Mouse (Mus musculus) frontal cortex, postnatal 36 days (tissue): ENCODE results near the gene Prps2.
"Not testable (repeated sequence)": the region's sequence is repeated elsewhere in the genome, so short reads cannot be mapped to it uniquely, and the experiment has no call there.

Source experiments
- DNase-seq, 2 experiments: peaks; one replicate each; pipeline ENCODE4 v3.0.0; 2022; ENCODE audit warnings: low spot score in 2 of 2

Gene Prps2

GRCm38 (mm10) chrX:167382047-167382853 is at the start of gene Prps2:
TSS of gene Prps2 (minus strand) at chrX:167382749.
- peak; percentile 30 to 36 for DNase-seq

DNA sequence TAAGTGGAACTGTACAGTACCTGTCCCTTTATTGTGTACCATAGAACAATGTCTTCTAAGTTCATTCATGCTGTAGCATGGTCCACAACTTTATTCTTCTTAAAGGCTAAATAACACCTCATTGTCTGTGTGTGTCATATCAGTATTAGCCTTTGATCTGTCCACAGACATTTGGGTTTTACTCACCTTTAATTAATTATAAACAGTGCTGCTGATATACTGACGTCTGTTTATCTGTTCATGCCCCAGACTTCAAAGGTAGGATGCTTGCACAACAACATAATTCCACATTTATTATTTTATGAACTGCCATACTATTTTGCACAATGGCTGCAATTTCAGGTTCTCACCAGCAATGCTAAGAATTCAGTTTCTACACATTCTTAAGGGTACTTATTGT is 35.1 kb upstream of the Prps2 start:
- no peak for DNase-seq

- DNase-seq: no peak
Observed at GRCm38 (mm10) chrX:167394940-167395339, 12.4 kb upstream of the Prps2 start.

DNA sequence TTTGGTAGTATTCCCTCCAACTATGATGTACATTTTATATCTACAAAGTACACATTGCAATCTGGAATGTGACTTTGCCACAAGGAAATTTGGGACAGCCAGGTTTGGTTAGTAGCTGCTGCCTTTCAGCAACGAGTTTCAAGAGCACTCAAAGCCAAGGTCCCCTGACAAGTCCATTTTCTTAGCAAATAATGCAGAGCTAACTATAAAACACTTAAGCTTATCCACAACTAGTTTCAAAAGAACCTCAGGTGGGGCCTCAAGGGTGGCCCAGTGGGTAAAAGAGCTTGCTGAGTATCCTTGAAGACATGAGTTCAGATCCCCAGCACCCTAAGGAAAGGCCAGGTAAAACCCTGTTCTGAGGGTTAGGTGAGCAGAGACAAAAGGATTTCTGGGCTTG is 4.1 kb upstream of the Prps2 start:
- no peak for DNase-seq

DNA sequence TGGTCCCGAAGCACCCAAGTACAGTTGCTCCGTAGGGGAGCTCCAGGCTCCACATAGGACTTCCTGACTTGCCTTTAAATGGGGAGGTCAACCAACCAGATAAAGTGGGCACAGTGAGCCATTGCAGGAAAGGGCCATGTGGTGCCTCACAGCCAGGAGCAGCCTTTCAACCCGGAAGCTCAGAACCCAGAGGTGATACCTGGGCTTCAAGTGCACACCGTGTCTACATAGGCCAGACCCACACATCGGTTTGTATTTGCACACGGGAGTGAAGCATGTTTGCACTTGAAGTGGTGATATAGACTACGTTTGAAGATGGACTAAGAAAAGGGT is 271 bp upstream of the Prps2 start:
- DNase-seq: no peak

- DNase-seq: peak in 1 of 2 experiments; percentile 9
Observed at GRCm38 (mm10) chrX:167381583-167382046, 934 bp downstream of the Prps2 start.

- no peak for DNase-seq
Observed at GRCm38 (mm10) chrX:167380073-167380472, 2.5 kb downstream of the Prps2 start.

DNA sequence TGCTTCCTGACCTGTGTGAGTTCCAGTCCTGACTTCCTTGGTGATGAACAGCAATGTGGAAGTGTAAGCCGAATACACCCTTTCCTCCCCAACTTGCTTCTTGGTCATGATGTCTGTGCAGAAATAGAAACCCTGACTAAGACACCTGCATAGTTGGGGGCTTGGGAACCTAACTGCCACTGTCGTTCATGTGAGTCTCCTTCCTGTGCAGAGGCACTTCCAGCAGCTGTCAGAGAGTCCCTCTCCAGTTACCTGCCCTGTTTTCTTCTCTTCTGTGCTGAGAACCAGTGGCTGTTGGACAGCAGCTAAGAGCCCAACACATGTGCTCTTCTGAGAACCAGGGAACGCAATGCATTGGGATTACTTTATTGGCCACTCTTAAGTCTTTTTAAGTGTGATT is 21.3 kb downstream of the Prps2 start:
- not testable (repeated sequence) for DNase-seq

DNA sequence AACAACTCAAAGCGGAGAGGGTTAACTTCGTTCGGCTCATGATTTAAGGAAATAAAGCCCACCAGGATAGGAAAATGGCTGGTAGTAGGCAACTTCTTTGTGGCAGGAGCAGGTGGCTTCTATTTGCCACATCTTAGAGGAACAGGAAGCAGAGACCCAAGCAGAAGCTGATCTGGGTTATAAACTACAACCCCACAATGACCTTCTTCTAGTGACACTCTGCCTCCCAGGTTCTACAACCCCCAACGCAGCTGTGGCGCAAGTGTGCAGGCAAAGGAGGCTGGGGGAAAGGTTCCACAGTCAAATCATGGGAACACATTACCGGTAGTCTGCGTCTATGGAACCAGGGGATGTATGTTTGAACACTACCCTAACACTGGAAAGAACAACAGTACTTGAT is 22.8 kb downstream of the Prps2 start:
- no peak for DNase-seq

GRCm38 (mm10) chrX:167357415-167357814 is 25.1 kb downstream of the Prps2 start:
- no peak for DNase-seq

- DNase-seq: no peak
Observed at GRCm38 (mm10) chrX:167355965-167356364, 26.6 kb downstream of the Prps2 start.

DNA sequence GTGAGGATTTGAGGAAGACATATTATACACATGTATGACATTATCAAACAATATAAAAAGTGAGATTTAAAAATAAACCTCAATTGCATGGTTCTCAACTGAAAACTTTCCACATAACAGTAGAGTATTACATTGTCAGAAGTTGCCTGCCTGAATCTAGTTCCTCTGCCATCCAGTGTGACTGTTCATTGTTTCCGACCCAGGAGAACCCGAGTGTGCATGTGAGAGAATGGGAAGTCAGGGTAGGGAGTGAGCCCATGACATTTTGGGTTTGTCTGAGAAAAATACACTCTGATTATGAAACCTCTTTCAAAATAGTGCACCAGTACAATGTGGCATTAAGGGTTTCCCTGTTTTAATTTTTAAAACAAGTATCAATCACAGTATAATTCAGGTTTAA is 28.9 kb downstream of the Prps2 start:
- DNase-seq: no peak

- no peak for DNase-seq
Observed at GRCm38 (mm10) chrX:167346440-167346839, 36.1 kb downstream of the Prps2 start.

- no peak for DNase-seq
Observed at GRCm38 (mm10) chrX:167344356-167344755, 38.2 kb downstream of the Prps2 start.

GRCm38 (mm10) chrX:167341811-167342210 is 40.7 kb downstream of the Prps2 start:
- no peak for DNase-seq

GRCm38 (mm10) chrX:167340190-167340589 is 42.4 kb downstream of the Prps2 start:
- no peak for DNase-seq

- DNase-seq: no peak
Observed at GRCm38 (mm10) chrX:167337990-167338389, 44.6 kb downstream of the Prps2 start.

- DNase-seq: no peak
Observed at GRCm38 (mm10) chrX:167334571-167334970, 48.0 kb downstream of the Prps2 start.

- no peak for DNase-seq
Observed at GRCm38 (mm10) chrX:167332607-167333006, 49.9 kb downstream of the Prps2 start.

GRCm38 (mm10) chrX:167330993-167331392 is 51.6 kb downstream of the Prps2 start:
- no peak for DNase-seq

DNA sequence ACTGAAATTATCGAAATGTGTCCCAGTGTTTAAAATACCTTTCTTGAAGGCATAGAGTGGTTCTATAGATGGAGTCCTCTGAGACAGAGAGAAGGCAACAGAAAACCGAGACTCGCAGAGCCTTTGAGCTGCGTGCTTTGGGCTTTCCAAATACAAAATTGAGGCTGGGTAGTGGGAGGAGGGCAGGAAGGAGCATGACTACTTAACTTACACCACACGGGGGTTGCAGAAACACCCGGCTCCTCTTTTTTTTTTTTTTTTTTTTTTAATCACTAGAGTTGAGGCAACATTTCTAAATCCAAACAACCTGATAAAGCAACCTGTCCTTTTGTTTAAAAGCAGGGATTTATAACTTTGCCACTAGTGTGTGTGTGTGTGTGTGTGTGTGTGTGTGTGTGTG is 52.1 kb downstream of the Prps2 start, which contains the start of gene Tlr7:
TSS of gene Tlr7 (minus strand) at position 160 of the 400 bp plus-strand sequence.
- no peak for DNase-seq

DNA sequence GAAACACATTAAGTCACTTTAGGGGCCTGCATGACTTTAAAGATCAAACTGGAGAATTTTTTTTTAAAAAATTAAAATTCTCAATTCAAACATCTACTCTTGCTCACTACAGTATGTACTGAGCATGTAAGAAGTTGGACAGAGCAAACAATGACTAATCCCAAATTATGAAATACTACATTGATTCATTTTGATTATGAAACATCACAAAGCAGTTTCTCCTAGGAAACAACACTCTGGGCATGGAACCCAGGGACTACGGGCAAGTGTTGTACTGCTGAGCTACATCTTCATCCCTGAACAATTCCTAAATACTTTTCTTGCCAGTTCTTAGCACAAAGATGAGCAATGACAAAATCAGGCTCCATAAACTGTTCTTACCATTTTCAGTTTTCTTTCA is 52.9 kb downstream of the Prps2 start:
- no peak for DNase-seq

DNA sequence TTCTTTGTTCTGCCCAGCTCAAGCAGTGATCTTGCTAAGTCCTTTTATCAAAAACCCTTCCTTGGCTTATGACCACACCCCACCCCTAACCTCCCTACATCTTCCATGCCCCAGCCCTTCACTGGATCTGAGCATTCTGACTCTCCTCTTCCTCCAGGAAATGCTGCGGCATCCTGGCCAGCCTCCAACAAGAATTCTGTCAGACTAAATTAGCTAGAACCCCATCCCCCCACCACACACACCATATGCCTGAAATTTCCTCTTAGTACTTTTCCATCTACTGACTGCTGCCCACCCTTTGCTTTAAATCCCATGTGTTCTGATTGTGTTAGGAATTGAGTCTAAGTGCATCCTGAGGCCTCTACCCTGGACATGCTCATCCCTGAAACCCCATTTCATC is 53.5 kb downstream of the Prps2 start:
- DNase-seq: peak; percentile 11 to 31

DNA sequence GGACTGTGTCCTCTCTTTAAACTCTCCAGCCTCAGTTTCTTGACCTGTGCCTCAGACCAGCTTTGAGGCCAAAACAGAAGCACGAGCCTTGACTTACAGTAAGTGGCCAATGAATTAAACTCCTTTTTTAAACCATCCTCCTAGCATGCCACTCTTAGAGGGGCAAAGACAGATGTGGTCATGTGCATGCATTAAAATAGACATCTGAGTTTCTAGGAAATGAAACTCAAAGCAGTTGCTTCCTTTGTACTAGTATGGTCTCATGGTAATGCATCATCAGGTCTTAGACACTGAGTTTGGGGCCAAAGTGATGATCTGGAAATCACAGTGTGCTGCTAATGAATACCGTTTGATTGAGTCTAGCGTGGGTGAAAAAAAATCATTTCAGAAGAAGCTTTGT is 54.0 kb downstream of the Prps2 start:
- no peak for DNase-seq
